Mouse (Mus musculus): ENCODE measurements around the gene Mpp6.

GRCm38 (mm10) chr6:50215373-50215745 lies 105.3 kb downstream of the Mpp6 start:
- no peak for TF ChIP-seq EP300 (IDR thresholded peaks at IDR 0.05; ENCODE audit: low read depth)
- no peak for TF ChIP-seq CTCF (IDR thresholded peaks at IDR 0.05; ENCODE audit: low read depth)
